Mouse (Mus musculus) kidney, postnatal 0 days (tissue): ENCODE data around the gene Bag3. TPM values are rescaled to one million over a fixed set of nuclear protein-coding genes. Genes with fewer than 3 reads are reported as not detected.

ENCODE experiments used
- ATAC-seq: fragments of 200-750 bp; cut with Nextera tagmentation; replicated peaks from 2 replicates; pipeline ENCODE4 v1.8.0; 2017; ENCODE audit warnings: low read depth, moderate number of reproducible peaks, moderate TSS enrichment, moderate library complexity; ENCODE audit not compliant: low FRiP score
- DNase-seq: peaks from one replicate; pipeline ENCODE4 v3.0.0-alpha.2; 2016; ENCODE audit warnings: low spot score
- H3K27ac ChIP-seq: fragments of 300-500 bp; sonication (generic); 2 replicates; pipeline ENCODE4 v1.5.1; 2014; ENCODE audit warnings: mild to moderate bottlenecking
- H3K27me3 ChIP-seq: fragments of 300-500 bp; sonication (generic); 2 replicates; pipeline ENCODE4 v1.6.1; 2014; ENCODE audit warnings: low read length, mixed read lengths; ENCODE audit not compliant: insufficient read depth
- H3K36me3 ChIP-seq: fragments of 300-500 bp; sonication (generic); 2 replicates; pipeline ENCODE4 v1.6.1; 2014; ENCODE audit warnings: low read length, mixed read lengths; ENCODE audit not compliant: insufficient read depth
- H3K4me1 ChIP-seq: fragments of 300-500 bp; sonication (generic); replicated peaks from 2 replicates; pipeline ENCODE4 v1.6.1; 2014; ENCODE audit warnings: antibody characterized with exemption, low read length, mixed read lengths; ENCODE audit not compliant: insufficient read depth
- H3K4me2 ChIP-seq: fragments of 300-500 bp; sonication (generic); 2 replicates; pipeline ENCODE4 v1.6.1; 2014; ENCODE audit warnings: mild to moderate bottlenecking, low read length, moderate library complexity, mixed read lengths
- H3K4me3 ChIP-seq: fragments of 300-500 bp; sonication (generic); replicated peaks from 2 replicates; pipeline ENCODE4 v1.5.1; 2014; ENCODE audit warnings: low read depth, low read length
- H3K9ac ChIP-seq: fragments of 300-500 bp; sonication (generic); 2 replicates; pipeline ENCODE4 v1.6.1; 2014; ENCODE audit warnings: low read depth, low read length
- H3K9me3 ChIP-seq: fragments of 300-500 bp; sonication (generic); replicated peaks from 2 replicates; pipeline ENCODE4 v1.6.1; 2016; ENCODE audit warnings: low read length, inconsistent platforms, mixed read lengths
- CTCF ChIP-seq: IDR thresholded peaks from 2 replicates; pipeline ENCODE4 v1.5.1; 2016; ENCODE audit warnings: antibody characterized with exemption, low read depth, mild to moderate bottlenecking, moderate library complexity
- whole genome bisulfite sequencing: fragments of 180-500 bp; shearing (Covaris S2); extraction: QIAGEN DNeasy Blood & Tissue Kit; methylation state at CpG from one replicate; pipeline ENCODE4 v1.1.7; 2014; 5-methylcytosine and 5-hydroxymethylcytosine counted together
- polyA plus RNA-seq: library from polyadenylated mRNA; unstranded; fragments of >200 nt; fragmentation: Nextera tagmentation; extraction: Ambion mirVana; gene quantifications from 2 replicates; pipeline ENCODE4 v1.2.1, GENCODE M21; 2015

Gene Bag3
- polyA plus RNA-seq, 1 experiment from 2014 or later, result 15.1 TPM

DNA sequence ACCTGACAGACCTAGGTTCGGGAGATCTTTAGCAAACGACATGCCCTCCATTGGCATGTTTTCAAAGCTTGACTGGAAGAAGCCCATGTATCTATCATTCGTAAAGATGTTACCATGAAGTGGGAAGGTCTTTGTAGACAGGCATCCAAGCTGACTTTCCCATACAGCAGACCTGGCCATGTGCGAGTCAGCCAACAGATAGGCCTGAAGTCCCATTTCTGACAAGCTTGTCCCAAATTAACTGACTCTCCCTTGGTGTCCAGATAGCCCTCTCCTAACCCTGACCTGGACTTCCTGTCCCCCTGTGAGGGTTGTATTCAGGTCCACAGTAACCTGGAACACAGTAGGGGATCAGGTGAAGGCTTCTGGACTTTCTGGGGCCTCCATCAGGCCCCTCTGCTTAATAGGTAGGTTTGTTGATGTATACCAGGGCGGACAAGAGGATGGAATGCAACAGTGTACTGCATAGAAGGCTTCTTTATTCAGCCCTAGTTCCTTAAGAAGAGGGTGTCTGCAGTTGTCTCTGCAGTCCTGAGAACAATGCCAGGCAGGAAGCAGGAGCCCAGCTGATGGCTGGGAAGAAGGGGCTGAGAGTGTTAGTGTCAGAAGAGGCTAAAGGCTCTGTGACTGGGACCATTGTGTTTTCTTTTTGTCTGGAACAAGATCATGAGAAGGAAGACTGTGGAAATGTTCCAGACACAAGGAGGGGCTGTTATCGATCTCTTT lies 9.2 kb downstream of the Bag3 start:
- no peak for TF ChIP-seq CTCF
- Histone ChIP-seq H3K4me1 (peaks cover 28% of the 10 kb centered on the region), H3K9me3 (no peaks in the 10 kb centered on the region), H3K4me2 (no peak overlapping the region), H3K9ac (no peak overlapping the region), H3K4me3 (no peak overlapping the region), H3K27me3 (no peaks in the 10 kb centered on the region), H3K36me3 (no peaks in the 10 kb centered on the region), H3K27ac (peak overlapping the region; percentile 50; the same call in 1 of the 2 replicates)
- ATAC-seq, result no peak
- no peak for DNase-seq
- whole genome bisulfite sequencing, result 84% methylated on average over 6 of the region's 6 CpGs

DNA sequence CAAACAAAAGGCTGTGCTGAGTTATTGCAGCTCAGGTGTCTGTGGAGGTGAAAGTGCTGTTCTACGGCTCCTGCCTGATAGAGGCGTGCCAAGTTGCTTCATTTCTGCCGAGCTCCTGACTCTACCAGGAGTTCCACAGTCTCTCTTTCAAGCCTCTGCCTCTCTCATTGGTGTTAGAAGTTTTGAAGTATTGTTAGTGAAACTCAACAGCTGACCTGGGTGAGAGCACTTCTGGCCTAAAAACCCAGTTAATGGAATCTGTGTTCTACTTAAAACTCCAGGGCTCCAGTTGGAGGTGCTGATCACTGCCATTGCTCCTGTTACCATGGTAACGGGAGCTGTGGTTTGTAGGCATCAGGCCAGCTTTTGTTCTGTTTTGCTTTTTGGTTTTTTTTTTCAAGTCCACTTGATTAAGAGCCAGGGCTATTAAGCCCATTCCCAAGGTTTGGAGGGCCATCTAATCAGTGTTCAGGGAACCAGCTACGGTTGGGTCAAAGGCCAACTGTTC lies 11.6 kb downstream of the Bag3 start:
- ATAC-seq (no peak), DNase-seq (no peak)
- Histone ChIP-seq H3K27me3 (no peaks in the 10 kb centered on the region), H3K27ac (no peak overlapping the region), H3K9ac (no peak overlapping the region), H3K4me2 (no peak overlapping the region), H3K4me1 (peaks cover 23% of the 10 kb centered on the region), H3K36me3 (0 out of 2 replicates have a peak, but pooled peaks cover 7% of the 10 kb centered on the region), H3K4me3 (no peak overlapping the region), H3K9me3 (no peaks in the 10 kb centered on the region)
- WGBS, result 53% methylated on average over 5 of the region's 5 CpGs
- TF ChIP-seq CTCF, result no peak

GRCm38 (mm10) chr7:128536074-128536473 lies 12.7 kb downstream of the Bag3 start:
- H3K4me2 ChIP-seq, result no peak overlapping the region
- no peak for DNase-seq
- H3K27ac ChIP-seq, result no peak overlapping the region
- H3K4me3 ChIP-seq, result no peak overlapping the region
- H3K4me1 ChIP-seq, result peaks cover 19% of the 10 kb centered on the region
- no peaks in the 10 kb centered on the region for H3K27me3 ChIP-seq
- H3K36me3 ChIP-seq, result 0 out of 2 replicates have a peak, but pooled peaks cover 12% of the 10 kb centered on the region
- WGBS, result 25% methylated on average over 3 of the region's 3 CpGs
- ATAC-seq, result no peak
- H3K9ac ChIP-seq, result no peak overlapping the region
- no peaks in the 10 kb centered on the region for H3K9me3 ChIP-seq
- no peak for TF ChIP-seq CTCF

DNA sequence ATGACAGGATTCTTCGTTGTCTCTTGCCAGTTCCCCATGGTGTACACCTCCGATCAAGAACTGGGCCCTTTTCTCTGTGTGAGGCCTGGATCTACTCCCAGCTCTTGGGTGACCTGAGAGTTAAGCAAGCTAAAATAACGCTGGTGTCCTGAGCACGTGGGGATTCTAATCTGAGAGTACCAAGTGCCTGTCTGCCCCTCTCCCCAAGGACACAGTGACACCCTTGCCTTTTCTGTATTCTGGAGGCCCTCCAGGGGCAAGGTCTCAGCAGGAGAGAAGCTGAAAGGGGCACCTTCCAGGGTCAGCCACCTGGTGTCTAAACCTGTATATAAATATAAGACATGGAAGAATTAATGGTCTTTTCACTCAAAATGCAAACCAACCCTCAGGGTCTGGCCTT lies 14.3 kb downstream of the Bag3 start:
- 77% methylated on average over 4 of the region's 4 CpGs for WGBS
- no peak for ATAC-seq
- no peak overlapping the region for H3K4me3 ChIP-seq
- H3K4me1 ChIP-seq, result peaks cover 16% of the 10 kb centered on the region; the same call in 1 of the 2 replicates
- no peak overlapping the region for H3K4me2 ChIP-seq
- no peak for DNase-seq
- H3K9me3 ChIP-seq, result no peaks in the 10 kb centered on the region
- H3K9ac ChIP-seq, result no peak overlapping the region
- TF ChIP-seq CTCF, result no peak
- H3K27ac ChIP-seq, result no peak overlapping the region
- H3K36me3 ChIP-seq, result peaks cover 20% of the 10 kb centered on the region; the same call in 1 of the 2 replicates
- no peaks in the 10 kb centered on the region for H3K27me3 ChIP-seq

DNA sequence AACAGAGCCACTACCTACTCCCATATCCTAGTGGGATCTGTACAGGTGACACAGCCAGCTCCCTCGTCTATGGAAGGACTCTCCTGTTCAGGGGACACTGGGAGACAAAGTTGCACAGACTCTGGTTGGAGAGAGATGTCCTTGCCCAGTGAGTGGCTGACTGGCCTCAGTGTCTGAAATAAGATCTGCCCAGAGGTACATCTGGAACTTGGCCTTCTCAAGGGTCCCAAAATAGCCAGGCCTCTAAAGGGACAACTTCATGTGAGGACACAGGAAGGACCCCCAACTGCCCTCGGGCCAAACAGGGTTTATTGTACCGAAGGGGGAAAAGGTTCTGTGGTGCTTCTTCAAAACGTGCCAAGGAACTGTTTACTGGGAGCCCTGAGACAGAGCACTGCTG lies 14.8 kb downstream of the Bag3 start:
- WGBS, result 62% methylated on average over 4 of the region's 4 CpGs
- no peak for ATAC-seq
- TF ChIP-seq CTCF, result no peak
- no peaks in the 10 kb centered on the region for H3K9me3 ChIP-seq
- no peak overlapping the region for H3K4me2 ChIP-seq
- no peak overlapping the region for H3K9ac ChIP-seq
- H3K4me1 ChIP-seq, result peaks cover 16% of the 10 kb centered on the region; the same call in 1 of the 2 replicates
- no peak for DNase-seq
- peaks cover 21% of the 10 kb centered on the region for H3K36me3 ChIP-seq
- peak overlapping the region; percentile 25; the same call in 1 of the 2 replicates for H3K27ac ChIP-seq
- H3K27me3 ChIP-seq, result no peaks in the 10 kb centered on the region
- no peak overlapping the region for H3K4me3 ChIP-seq

DNA sequence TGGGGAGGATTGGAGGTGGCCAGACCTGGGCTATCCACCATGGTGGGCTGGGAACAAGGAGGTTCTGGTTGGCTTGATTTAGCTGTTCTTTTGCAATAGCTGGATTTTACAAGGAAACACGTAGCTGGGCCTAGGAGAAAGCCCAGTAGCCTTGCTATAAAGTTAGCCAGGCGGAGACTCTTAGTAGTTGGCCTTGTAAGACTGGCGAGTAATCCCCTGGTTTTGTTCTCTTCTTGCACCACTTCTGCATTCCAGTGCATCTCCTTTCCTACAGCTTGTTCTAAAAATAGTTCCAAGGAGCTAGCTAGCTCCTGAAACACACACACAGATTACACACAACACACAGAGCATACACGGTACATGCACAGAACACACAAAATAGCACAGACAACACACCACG lies 15.4 kb downstream of the Bag3 start:
- peaks cover 25% of the 10 kb centered on the region for H3K36me3 ChIP-seq
- no peaks in the 10 kb centered on the region for H3K27me3 ChIP-seq
- peaks cover 16% of the 10 kb centered on the region; the same call in 1 of the 2 replicates for H3K4me1 ChIP-seq
- H3K4me3 ChIP-seq, result no peak overlapping the region
- TF ChIP-seq CTCF, result no peak
- WGBS, result 65% methylated on average over 5 of the region's 5 CpGs
- DNase-seq (peak; percentile 21), ATAC-seq (no peak)
- no peaks in the 10 kb centered on the region for H3K9me3 ChIP-seq
- H3K9ac ChIP-seq, result no peak overlapping the region
- H3K4me2 ChIP-seq, result no peak overlapping the region
- peak overlapping the region; percentile 25; the same call in 1 of the 2 replicates for H3K27ac ChIP-seq
